Mouse (Mus musculus) limb, embryonic 11.5 days (tissue): ENCODE measurements around the gene Tcf3. TPM values are rescaled to one million over a fixed set of nuclear protein-coding genes. Genes with fewer than 3 reads are reported as not detected.

Experiments used
- ATAC-seq: fragments of 200-750 bp; cut with Nextera tagmentation; 2 replicates; pipeline ENCODE4 v1.8.0; 2017; ENCODE audit warnings: low read depth; ENCODE audit not compliant: insufficient number of reproducible peaks, low FRiP score, low TSS enrichment
- DNase-seq: peaks from one replicate; pipeline ENCODE4 v3.0.0-alpha.2; 2015; ENCODE audit warnings: low spot score
- H3K27ac ChIP-seq: fragments of 300-500 bp; sonication (generic); replicated peaks from 2 replicates; pipeline ENCODE4 v1.5.1; 2014; ENCODE audit warnings: low read depth, mild to moderate bottlenecking, low read length
- H3K27me3 ChIP-seq: fragments of 300-500 bp; sonication (generic); 2 replicates; pipeline ENCODE4 v1.6.1; 2014; ENCODE audit warnings: mild to moderate bottlenecking, low read length, mixed read lengths; ENCODE audit not compliant: control insufficient read depth, insufficient read depth
- H3K36me3 ChIP-seq: fragments of 300-500 bp; sonication (generic); 2 replicates; pipeline ENCODE4 v1.6.1; 2014; ENCODE audit warnings: mild to moderate bottlenecking, low read length, moderate library complexity, mixed read lengths; ENCODE audit not compliant: control insufficient read depth, insufficient read depth
- H3K4me1 ChIP-seq: fragments of 300-500 bp; sonication (generic); 2 replicates; pipeline ENCODE4 v1.6.1; 2014; ENCODE audit warnings: low read length, mixed read lengths; ENCODE audit not compliant: control insufficient read depth, insufficient read depth
- H3K4me2 ChIP-seq: fragments of 300-500 bp; sonication (generic); 2 replicates; pipeline ENCODE4 v1.6.1; 2014; ENCODE audit warnings: low read depth, mild to moderate bottlenecking, moderate library complexity; ENCODE audit not compliant: severe bottlenecking
- H3K4me3 ChIP-seq: fragments of 300-500 bp; sonication (generic); 2 replicates; pipeline ENCODE4 v1.5.1; 2014; ENCODE audit warnings: low read depth, low read length
- H3K9ac ChIP-seq: fragments of 300-500 bp; sonication (generic); 2 replicates; pipeline ENCODE4 v1.6.1; 2014; ENCODE audit warnings: mild to moderate bottlenecking, low read length
- H3K9me3 ChIP-seq: fragments of 300-500 bp; sonication (generic); 2 replicates; pipeline ENCODE4 v1.6.1; 2016; ENCODE audit warnings: low read length; ENCODE audit not compliant: control insufficient read depth
- WGBS: fragments of 180-500 bp; shearing (Covaris S2); extraction: QIAGEN DNeasy Blood & Tissue Kit; methylation state at CpG from one replicate; pipeline ENCODE4 v1.1.7; 2014; 5-methylcytosine and 5-hydroxymethylcytosine counted together
- polyA plus RNA-seq: library from polyadenylated mRNA; unstranded; fragments of >200 nt; fragmentation: Nextera tagmentation; extraction: Ambion mirVana; gene quantifications from 2 replicates; pipeline ENCODE4 v1.2.1, GENCODE M21; 2014

Tcf3 gene
- polyA plus RNA-seq, 1 experiment from 2014 or later = 232 TPM

DNA sequence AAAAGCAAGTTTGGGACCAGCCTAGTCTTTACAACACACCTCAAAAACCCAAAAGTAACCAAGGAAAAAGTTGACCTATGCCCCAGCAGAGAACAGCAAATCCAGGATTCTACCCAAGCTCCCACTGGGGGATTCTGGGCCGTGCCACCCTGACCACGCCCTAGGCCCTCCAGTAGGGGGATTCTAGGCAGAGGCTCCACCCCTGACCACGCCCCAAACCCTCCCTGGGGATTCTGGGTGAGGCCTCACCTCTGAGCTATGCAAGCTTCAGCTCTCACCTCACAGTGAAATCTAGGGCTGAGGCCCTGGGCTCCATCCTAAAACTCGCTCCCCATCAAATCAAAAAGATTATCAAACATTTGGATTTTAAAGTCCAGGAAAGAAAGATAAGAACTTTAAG lies 9.9 kb downstream of the Tcf3 start:
- H3K9ac ChIP-seq = no peak overlapping the region
- H3K9me3 ChIP-seq = 0 out of 2 replicates have a peak, but pooled peaks cover 2% of the 10 kb centered on the region
- peaks cover 77% of the 10 kb centered on the region for H3K36me3 ChIP-seq
- H3K4me3 ChIP-seq = no peak overlapping the region
- H3K4me2 ChIP-seq = no peak overlapping the region
- ATAC-seq (no peak), DNase-seq (peak; percentile 50)
- 58% methylated on average over 4 of the region's 4 CpGs for WGBS
- no peaks in the 10 kb centered on the region for H3K27me3 ChIP-seq
- H3K27ac ChIP-seq = no peak overlapping the region
- H3K4me1 ChIP-seq = no peaks in the 10 kb centered on the region

DNA sequence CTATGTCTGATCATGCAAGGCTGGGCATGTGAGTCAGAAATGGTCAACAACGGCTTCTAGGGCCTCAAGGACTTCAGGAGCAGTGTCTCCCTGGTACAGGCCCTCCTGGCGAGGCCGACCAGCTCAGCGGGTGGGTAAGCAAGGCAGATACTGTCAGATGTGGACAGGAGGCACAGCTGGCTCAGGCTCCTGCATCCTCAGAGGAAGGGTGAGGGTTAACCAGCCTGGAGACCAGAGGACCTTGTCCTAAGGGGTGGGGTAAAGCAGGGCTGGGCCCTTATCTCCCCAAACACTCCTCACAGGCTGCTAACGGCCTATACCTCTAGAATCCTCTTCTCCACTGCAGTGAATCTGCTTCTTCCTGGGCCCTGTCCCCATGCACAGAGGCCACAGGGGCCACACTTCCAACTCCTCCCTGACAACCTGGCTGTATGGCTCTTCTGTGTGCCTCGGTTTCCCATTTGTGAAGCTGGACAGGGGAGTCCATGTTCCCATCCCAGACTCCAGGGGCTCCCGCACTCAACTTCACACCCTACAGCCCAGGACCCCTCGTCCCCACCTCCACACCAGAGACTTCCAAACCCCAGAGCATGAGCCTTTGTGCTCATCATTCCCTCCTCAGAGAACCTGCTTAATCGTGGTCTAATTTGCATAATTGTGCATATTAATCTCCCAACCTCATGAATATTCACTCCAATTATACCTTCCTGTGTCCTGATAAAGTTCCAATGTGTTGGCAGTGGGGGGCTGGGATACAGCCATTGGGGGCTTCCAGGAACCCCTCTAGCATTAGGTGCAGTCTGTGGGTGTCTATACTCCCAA lies 11.6 kb downstream of the Tcf3 start:
- no peak overlapping the region for H3K9ac ChIP-seq
- no peak overlapping the region for H3K27ac ChIP-seq
- DNase-seq = no peak
- H3K4me3 ChIP-seq = no peak overlapping the region
- peaks cover 76% of the 10 kb centered on the region for H3K36me3 ChIP-seq
- H3K4me1 ChIP-seq = no peaks in the 10 kb centered on the region
- H3K9me3 ChIP-seq = 0 out of 2 replicates have a peak, but pooled peaks cover 2% of the 10 kb centered on the region
- no peak for ATAC-seq
- H3K27me3 ChIP-seq = no peaks in the 10 kb centered on the region
- 91% methylated on average over 9 of the region's 9 CpGs for WGBS
- H3K4me2 ChIP-seq = no peak overlapping the region

DNA sequence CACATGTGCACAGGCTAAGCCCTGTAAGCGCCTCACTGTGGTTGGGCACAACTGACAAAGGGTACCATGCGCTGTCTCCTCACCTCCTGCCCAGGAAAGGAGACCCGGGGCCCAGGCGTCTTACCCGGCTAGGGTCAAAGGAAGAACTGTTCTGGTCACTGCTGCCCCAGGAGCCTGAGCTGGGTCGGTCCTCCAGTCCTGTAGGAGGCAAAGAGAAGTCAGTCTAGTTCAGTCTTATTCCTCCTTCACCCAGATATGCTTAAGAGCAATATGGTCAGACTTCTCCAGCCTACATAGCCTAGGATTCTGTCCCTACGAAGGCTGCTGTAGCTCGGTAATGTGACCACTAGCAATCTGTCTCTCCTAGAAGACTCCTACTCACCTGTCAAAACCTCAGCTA lies 12.2 kb downstream of the Tcf3 start:
- Histone ChIP-seq H3K36me3 (peaks cover 76% of the 10 kb centered on the region), H3K9me3 (no peaks in the 10 kb centered on the region), H3K27me3 (no peaks in the 10 kb centered on the region), H3K27ac (no peak overlapping the region), H3K4me3 (no peak overlapping the region), H3K9ac (no peak overlapping the region), H3K4me2 (no peak overlapping the region), H3K4me1 (no peaks in the 10 kb centered on the region)
- WGBS = 95% methylated on average over 8 of the region's 8 CpGs
- DNase-seq (no peak), ATAC-seq (no peak)

DNA sequence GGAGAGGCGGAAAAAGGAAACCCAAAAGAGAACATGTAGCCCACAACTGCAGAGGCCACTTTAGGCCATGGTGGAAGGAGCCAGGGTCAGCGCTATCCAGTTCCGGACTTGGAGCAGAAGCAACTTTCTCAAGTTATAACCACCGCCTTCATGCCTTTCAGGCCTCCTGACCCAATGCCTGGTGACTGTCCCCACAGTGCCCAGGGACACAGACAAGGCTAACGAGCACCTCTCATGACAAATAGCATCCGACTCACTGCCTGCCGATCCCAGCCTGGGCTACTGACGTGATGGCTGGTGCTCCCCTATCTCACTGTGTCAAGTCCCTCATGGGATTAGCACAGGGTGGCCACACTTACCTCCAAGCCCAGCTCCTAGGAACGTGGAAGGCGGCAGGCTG lies 12.7 kb downstream of the Tcf3 start:
- Histone ChIP-seq H3K27me3 (no peaks in the 10 kb centered on the region), H3K36me3 (peaks cover 76% of the 10 kb centered on the region), H3K4me3 (no peak overlapping the region), H3K4me1 (no peaks in the 10 kb centered on the region), H3K9ac (no peak overlapping the region), H3K9me3 (no peaks in the 10 kb centered on the region), H3K4me2 (no peak overlapping the region), H3K27ac (no peak overlapping the region)
- ATAC-seq (no peak), DNase-seq (no peak)
- whole genome bisulfite sequencing = 91% methylated on average over 10 of the region's 10 CpGs

DNA sequence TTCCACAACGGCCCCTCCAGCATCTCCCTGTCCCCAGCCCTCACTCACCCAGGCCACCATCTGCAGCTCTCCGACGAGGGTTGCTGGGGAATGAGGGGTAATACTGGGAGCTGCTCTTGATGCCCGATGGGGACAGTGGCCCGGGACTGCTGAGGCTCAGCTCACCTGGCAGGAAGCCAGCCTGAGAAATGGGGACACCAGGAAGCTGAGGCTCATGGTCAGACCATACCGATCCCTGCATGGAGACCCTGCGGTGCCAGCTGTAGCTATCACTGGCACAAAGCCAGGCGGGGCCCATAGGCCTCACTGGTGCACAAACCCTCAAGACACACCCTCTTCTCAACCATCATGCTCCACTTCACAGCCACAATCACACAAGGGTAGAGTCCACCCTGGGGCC lies 14.0 kb downstream of the Tcf3 start:
- WGBS = 91% methylated on average over 8 of the region's 8 CpGs
- no peak overlapping the region for H3K4me3 ChIP-seq
- no peaks in the 10 kb centered on the region for H3K9me3 ChIP-seq
- no peak for DNase-seq
- H3K27me3 ChIP-seq = no peaks in the 10 kb centered on the region
- H3K27ac ChIP-seq = no peak overlapping the region
- peaks cover 75% of the 10 kb centered on the region for H3K36me3 ChIP-seq
- no peaks in the 10 kb centered on the region for H3K4me1 ChIP-seq
- H3K9ac ChIP-seq = no peak overlapping the region
- H3K4me2 ChIP-seq = no peak overlapping the region
- no peak for ATAC-seq

DNA sequence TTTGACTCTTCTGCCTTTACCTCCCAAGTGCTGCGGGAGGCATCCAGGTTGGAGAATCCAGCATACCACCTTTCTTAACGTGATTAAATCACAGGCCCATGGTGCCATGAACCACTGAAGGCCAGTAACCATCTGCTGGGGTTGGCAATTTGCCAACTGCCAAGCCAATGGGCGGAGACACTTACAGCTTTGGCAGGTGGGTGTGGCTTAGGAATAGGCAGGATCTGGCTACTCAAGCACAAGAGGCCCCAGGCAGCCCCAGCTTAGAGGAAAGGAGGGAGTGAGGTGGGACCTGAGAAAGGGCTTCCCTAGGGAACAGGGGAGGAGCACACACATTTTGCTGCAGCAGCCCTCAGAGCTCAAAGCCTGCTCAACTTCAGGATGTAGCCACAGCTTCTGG lies 15.1 kb downstream of the Tcf3 start:
- Histone ChIP-seq H3K4me3 (no peak overlapping the region), H3K27me3 (no peaks in the 10 kb centered on the region), H3K4me1 (no peaks in the 10 kb centered on the region), H3K9me3 (no peaks in the 10 kb centered on the region), H3K9ac (no peak overlapping the region), H3K36me3 (peaks cover 79% of the 10 kb centered on the region), H3K27ac (no peak overlapping the region), H3K4me2 (no peak overlapping the region)
- no peak for DNase-seq
- 83% methylated on average over 3 of the region's 3 CpGs for WGBS
- ATAC-seq = no peak

DNA sequence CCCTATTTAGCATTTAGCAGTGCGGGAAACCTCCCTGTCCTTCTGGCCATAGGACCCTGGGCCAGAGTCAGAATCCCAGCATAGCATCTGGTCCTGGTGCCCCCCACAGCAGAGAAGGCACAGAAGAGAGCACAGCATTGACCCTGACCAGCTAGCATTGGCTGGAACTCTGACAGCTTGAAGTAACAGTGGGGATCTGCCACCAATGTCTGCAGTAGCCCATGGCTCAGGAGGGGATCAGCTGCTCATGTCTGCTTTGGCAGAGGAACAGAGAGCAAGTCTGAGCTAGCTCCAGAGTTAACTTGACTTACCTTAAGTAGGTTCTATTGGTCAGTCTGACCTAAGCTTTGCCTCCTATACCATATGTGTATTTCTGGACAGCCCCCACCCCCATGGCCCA lies 15.6 kb downstream of the Tcf3 start:
- no peak overlapping the region for H3K4me2 ChIP-seq
- H3K27ac ChIP-seq = no peak overlapping the region
- H3K9me3 ChIP-seq = no peaks in the 10 kb centered on the region
- DNase-seq (no peak), ATAC-seq (no peak)
- no peak overlapping the region for H3K4me3 ChIP-seq
- H3K9ac ChIP-seq = no peak overlapping the region
- 100% methylated on average over 1 of the region's 1 CpGs for WGBS
- no peaks in the 10 kb centered on the region for H3K27me3 ChIP-seq
- H3K4me1 ChIP-seq = no peaks in the 10 kb centered on the region
- peaks cover 84% of the 10 kb centered on the region for H3K36me3 ChIP-seq

DNA sequence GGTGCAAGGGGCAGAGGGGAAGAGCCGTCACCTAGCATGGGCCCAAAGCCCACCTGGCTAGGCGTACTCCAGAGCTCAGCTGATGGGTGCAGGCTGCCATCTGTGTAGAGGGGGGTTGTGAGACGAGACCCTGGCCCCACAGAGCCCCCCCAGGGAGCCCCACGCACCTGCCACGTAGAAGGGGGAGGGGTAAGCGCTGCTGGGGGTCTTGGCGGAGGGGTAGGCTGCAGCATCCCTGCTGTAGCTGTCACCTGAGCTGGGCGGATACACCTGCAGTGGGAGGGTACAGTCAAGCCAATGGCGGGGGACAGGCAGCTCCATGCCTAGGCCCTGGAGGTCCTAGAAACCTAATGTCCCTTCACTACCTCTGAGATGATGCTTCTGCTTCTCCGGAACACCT lies 16.1 kb downstream of the Tcf3 start:
- no peaks in the 10 kb centered on the region for H3K4me1 ChIP-seq
- DNase-seq (no peak), ATAC-seq (no peak)
- H3K27me3 ChIP-seq = no peaks in the 10 kb centered on the region
- no peak overlapping the region for H3K4me3 ChIP-seq
- no peaks in the 10 kb centered on the region for H3K9me3 ChIP-seq
- no peak overlapping the region for H3K9ac ChIP-seq
- H3K36me3 ChIP-seq = peaks cover 87% of the 10 kb centered on the region
- WGBS = 96% methylated on average over 10 of the region's 10 CpGs
- H3K27ac ChIP-seq = no peak overlapping the region
- no peak overlapping the region for H3K4me2 ChIP-seq

DNA sequence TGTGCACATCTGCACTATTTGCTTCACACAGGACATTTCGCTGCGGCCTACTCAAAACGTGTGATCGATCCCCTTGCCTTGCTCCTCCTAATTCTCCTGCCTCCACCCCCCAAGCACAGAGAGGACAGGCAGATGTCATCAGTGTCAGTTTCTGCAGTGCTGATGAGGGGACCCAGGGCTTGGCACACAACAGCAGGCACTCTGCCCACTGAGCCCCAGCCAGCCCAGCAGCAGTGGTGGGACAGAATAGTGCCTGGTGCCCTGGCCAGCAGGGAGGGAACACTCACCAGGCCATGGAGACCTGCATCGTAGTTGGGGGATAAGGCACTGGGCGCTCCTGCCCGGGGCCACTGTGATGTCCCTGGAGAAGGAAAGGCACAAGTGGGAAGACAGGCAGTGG lies 17.9 kb downstream of the Tcf3 start:
- DNase-seq = no peak
- H3K4me2 ChIP-seq = no peak overlapping the region
- WGBS = 94% methylated on average over 7 of the region's 7 CpGs
- H3K4me3 ChIP-seq = no peak overlapping the region
- no peaks in the 10 kb centered on the region for H3K9me3 ChIP-seq
- peaks cover 91% of the 10 kb centered on the region for H3K36me3 ChIP-seq
- no peak overlapping the region for H3K9ac ChIP-seq
- H3K27me3 ChIP-seq = no peaks in the 10 kb centered on the region
- no peaks in the 10 kb centered on the region for H3K4me1 ChIP-seq
- H3K27ac ChIP-seq = no peak overlapping the region
- ATAC-seq = no peak
